Mouse (Mus musculus) myocyte (in vitro differentiated cells): ENCODE measurements at regions not wholly inside any gene's neighbourhood (a gene's known extent, or its start where the extent isn't known, plus 50 kb on each side); places are given as distances from the start of the nearest gene placed in this dataset.

Source experiments
- MAX ChIP-seq: IDR thresholded peaks from one replicate; pipeline ENCODE4 v1.6.1; 2011; ENCODE audit warnings: low read depth, mild to moderate bottlenecking, control low read depth
- MYOD1 ChIP-seq, 3 experiments: IDR thresholded peaks; one replicate each; pipeline ENCODE4 v1.6.1; 2011; ENCODE audit warnings: control low read depth in 2 of 3, low read depth in 2 of 3, mild to moderate bottlenecking in 2 of 3, moderate library complexity in 1 of 3; ENCODE audit not compliant: insufficient read length in 2 of 3, control insufficient read depth in 1 of 3
- MYOG ChIP-seq, 3 experiments: IDR thresholded peaks; one replicate each; pipeline ENCODE4 v1.6.1; 2011; ENCODE audit warnings: control low read depth in 2 of 3, low read depth in 2 of 3, mild to moderate bottlenecking in 2 of 3; ENCODE audit not compliant: insufficient read length in 2 of 3, control insufficient read depth in 1 of 3, insufficient read depth in 1 of 3
- POLR2AphosphoS2 ChIP-seq: IDR thresholded peaks from one replicate; pipeline ENCODE4 v1.6.1; 2011; ENCODE audit warnings: low read depth, control low read depth; ENCODE audit not compliant: insufficient read length
- TCF12 ChIP-seq: IDR thresholded peaks from one replicate; pipeline ENCODE4 v1.6.1; 2011; ENCODE audit warnings: mild to moderate bottlenecking, control low read depth; ENCODE audit not compliant: poor library complexity, insufficient read depth, severe bottlenecking
- USF1 ChIP-seq: IDR thresholded peaks from one replicate; pipeline ENCODE4 v1.6.1; 2011; ENCODE audit warnings: low read depth, mild to moderate bottlenecking, control low read depth, moderate library complexity

GRCm38 (mm10) chr2:160192661-160193060 is 141.3 kb downstream of the Gm826 start:
- TF ChIP-seq USF1 (no peak), TCF12 (no peak), MYOD1 (IDR thresholded peaks at IDR 0.05; ENCODE audit: control insufficient read depth in 1 of 3, insufficient read length in 2 of 3, low read depth in 2 of 3) (no peak), MAX (no peak), MYOG (IDR thresholded peaks at IDR 0.05; ENCODE audit: control insufficient read depth in 1 of 3, insufficient read depth in 1 of 3, insufficient read length in 2 of 3, low read depth in 2 of 3) (no peak), POLR2AphosphoS2 (no peak)
